Mouse (Mus musculus) heart, embryonic 10.5 days (tissue): ENCODE measurements around the gene Sema6d. TPM values are rescaled to one million over a fixed set of nuclear protein-coding genes. Genes with fewer than 3 reads are reported as not detected.

ENCODE experiments used
- DNase-seq: peaks from one replicate; pipeline ENCODE4 v3.0.0-alpha.2; 2017; ENCODE audit warnings: low spot score
- H3K27ac ChIP-seq: fragments of 300-500 bp; sonication (generic); 2 replicates; pipeline ENCODE4 v1.5.1; 2016; ENCODE audit warnings: mild to moderate bottlenecking
- H3K27me3 ChIP-seq: fragments of 300-500 bp; sonication (generic); 2 replicates; pipeline ENCODE4 v1.6.1; 2016; ENCODE audit warnings: mild to moderate bottlenecking; ENCODE audit not compliant: poor library complexity, insufficient read depth, severe bottlenecking
- H3K36me3 ChIP-seq: fragments of 300-500 bp; sonication (generic); 2 replicates; pipeline ENCODE4 v1.6.1; 2016; ENCODE audit warnings: mild to moderate bottlenecking, moderate library complexity
- H3K4me1 ChIP-seq: fragments of 300-500 bp; sonication (generic); 2 replicates; pipeline ENCODE4 v1.6.1; 2016; ENCODE audit warnings: mild to moderate bottlenecking
- H3K4me3 ChIP-seq: fragments of 300-500 bp; sonication (generic); 2 replicates; pipeline ENCODE4 v1.5.1; 2016; ENCODE audit warnings: mild to moderate bottlenecking, moderate library complexity
- H3K9me3 ChIP-seq: fragments of 300-500 bp; sonication (generic); 2 replicates; pipeline ENCODE4 v1.6.1; 2016; ENCODE audit warnings: mild to moderate bottlenecking, moderate library complexity
- WGBS: fragments of 180-500 bp; shearing (Covaris S2); methylation state at CpG from one replicate; pipeline ENCODE4 v1.1.7; 2016; 5-methylcytosine and 5-hydroxymethylcytosine counted together
- polyA plus RNA-seq: library from polyadenylated mRNA; unstranded; fragments of >200 nt; fragmentation: Nextera tagmentation; extraction: Ambion mirVana; gene quantifications from 2 replicates; pipeline ENCODE4 v1.2.1, GENCODE M21; 2016

The Sema6d gene
- polyA plus RNA-seq, 1 experiment from 2014 or later = 17.0 TPM

GRCm38 (mm10) chr2:124583561-124583960 is 493.8 kb downstream of the Sema6d start:
- Histone ChIP-seq H3K4me3 (no peak overlapping the region), H3K27ac (no peak overlapping the region), H3K9me3 (no peaks in the 10 kb centered on the region), H3K27me3 (no peaks in the 10 kb centered on the region), H3K4me1 (no peaks in the 10 kb centered on the region), H3K36me3 (no peaks in the 10 kb centered on the region)
- no peak for DNase-seq
- WGBS = 62% methylated on average over 7 of the region's 7 CpGs

GRCm38 (mm10) chr2:124592750-124593149 is 503.0 kb downstream of the Sema6d start:
- no peaks in the 10 kb centered on the region for H3K36me3 ChIP-seq
- H3K27me3 ChIP-seq = no peaks in the 10 kb centered on the region
- no peaks in the 10 kb centered on the region for H3K4me1 ChIP-seq
- no peak for DNase-seq
- WGBS = 90% methylated on average over 4 of the region's 4 CpGs
- H3K4me3 ChIP-seq = no peak overlapping the region
- no peak overlapping the region for H3K27ac ChIP-seq
- H3K9me3 ChIP-seq = no peaks in the 10 kb centered on the region

GRCm38 (mm10) chr2:124599014-124599413 is 509.2 kb downstream of the Sema6d start:
- Histone ChIP-seq H3K27ac (no peak overlapping the region), H3K9me3 (no peaks in the 10 kb centered on the region), H3K27me3 (no peaks in the 10 kb centered on the region), H3K4me3 (no peak overlapping the region), H3K36me3 (no peaks in the 10 kb centered on the region), H3K4me1 (peaks cover 10% of the 10 kb centered on the region)
- 75% methylated on average over 3 of the region's 3 CpGs for WGBS
- DNase-seq = no peak

GRCm38 (mm10) chr2:124601702-124602378 is 512.1 kb downstream of the Sema6d start:
- H3K9me3 ChIP-seq = no peaks in the 10 kb centered on the region

GRCm38 (mm10) chr2:124602379-124602913 is 512.7 kb downstream of the Sema6d start:
- H3K4me1 ChIP-seq = peaks cover 18% of the 10 kb centered on the region
- WGBS = 51% methylated on average over 8 of the region's 8 CpGs
- H3K27ac ChIP-seq = peak overlapping the region; percentile 62; the same call in 1 of the 2 replicates
- H3K4me3 ChIP-seq = no peak overlapping the region
- no peak for DNase-seq
- H3K27me3 ChIP-seq = no peaks in the 10 kb centered on the region
- H3K9me3 ChIP-seq = no peaks in the 10 kb centered on the region
- no peaks in the 10 kb centered on the region for H3K36me3 ChIP-seq

More at GRCm38 (mm10) chr2:124601702-124602378, 512.1 kb downstream of the Sema6d start:
- Histone ChIP-seq H3K4me1 (peaks cover 15% of the 10 kb centered on the region), H3K4me3 (no peak overlapping the region), H3K27me3 (no peaks in the 10 kb centered on the region), H3K27ac (peak overlapping the region; percentile 62; the same call in 1 of the 2 replicates), H3K36me3 (no peaks in the 10 kb centered on the region)
- DNase-seq = no peak
- WGBS = 79% methylated on average over 9 of the region's 9 CpGs

- no peak overlapping the region for H3K4me3 ChIP-seq
- H3K4me1 ChIP-seq = peaks cover 39% of the 10 kb centered on the region
- no peaks in the 10 kb centered on the region for H3K36me3 ChIP-seq
- DNase-seq = no peak
- no peaks in the 10 kb centered on the region for H3K9me3 ChIP-seq
- 75% methylated on average over 1 of the region's 1 CpGs for WGBS
- H3K27ac ChIP-seq = no peak overlapping the region
- H3K27me3 ChIP-seq = no peaks in the 10 kb centered on the region
These were observed 515.6 kb downstream of the Sema6d start for GRCm38 (mm10) chr2:124605341-124605740.

- H3K27me3 ChIP-seq = no peaks in the 10 kb centered on the region
- H3K36me3 ChIP-seq = no peaks in the 10 kb centered on the region
- DNase-seq = no peak
- peak overlapping the region; percentile 37; the same call in 1 of the 2 replicates for H3K27ac ChIP-seq
- H3K4me1 ChIP-seq = peaks cover 42% of the 10 kb centered on the region
- no peaks in the 10 kb centered on the region for H3K9me3 ChIP-seq
- WGBS = 43% methylated on average over 5 of the region's 5 CpGs
- H3K4me3 ChIP-seq = no peak overlapping the region
These were observed 518.2 kb downstream of the Sema6d start for GRCm38 (mm10) chr2:124607986-124608385.

GRCm38 (mm10) chr2:124608546-124608945 is 518.8 kb downstream of the Sema6d start:
- WGBS = 73% methylated on average over 4 of the region's 4 CpGs
- peaks cover 45% of the 10 kb centered on the region for H3K4me1 ChIP-seq
- H3K4me3 ChIP-seq = peak overlapping the region; percentile 86; the same call in 1 of the 2 replicates
- no peaks in the 10 kb centered on the region for H3K36me3 ChIP-seq
- DNase-seq = no peak
- H3K27ac ChIP-seq = peak overlapping the region; percentile 37; the same call in 1 of the 2 replicates
- no peaks in the 10 kb centered on the region for H3K27me3 ChIP-seq
- H3K9me3 ChIP-seq = no peaks in the 10 kb centered on the region

- WGBS = 31% methylated on average over 5 of the region's 5 CpGs
- H3K36me3 ChIP-seq = no peaks in the 10 kb centered on the region
- H3K27me3 ChIP-seq = no peaks in the 10 kb centered on the region
- H3K4me1 ChIP-seq = peaks cover 50% of the 10 kb centered on the region
- peak overlapping the region; percentile 94; the same call in 1 of the 2 replicates for H3K27ac ChIP-seq
- H3K9me3 ChIP-seq = no peaks in the 10 kb centered on the region
- peak overlapping the region; percentile 86 for H3K4me3 ChIP-seq
- no peak for DNase-seq
These were observed 519.2 kb downstream of the Sema6d start for GRCm38 (mm10) chr2:124609014-124609413.

GRCm38 (mm10) chr2:124609711-124610585 is 520.2 kb downstream of the Sema6d start:
- H3K9me3 ChIP-seq = no peaks in the 10 kb centered on the region
- no peaks in the 10 kb centered on the region for H3K27me3 ChIP-seq
- H3K4me1 ChIP-seq = peaks cover 55% of the 10 kb centered on the region
- DNase-seq = peak; percentile 91
- H3K27ac ChIP-seq = peak overlapping the region; percentile 94
- H3K4me3 ChIP-seq = peak overlapping the region; percentile 86
- under 1% methylated on average over 78 of the region's 80 CpGs for WGBS
- no peaks in the 10 kb centered on the region for H3K36me3 ChIP-seq

GRCm38 (mm10) chr2:124610586-124611105 is 520.9 kb downstream of the Sema6d start:
- Histone ChIP-seq H3K36me3 (no peaks in the 10 kb centered on the region), H3K27me3 (no peaks in the 10 kb centered on the region), H3K9me3 (no peaks in the 10 kb centered on the region), H3K4me3 (peak overlapping the region; percentile 86), H3K27ac (peak overlapping the region; percentile 94), H3K4me1 (peaks cover 60% of the 10 kb centered on the region)
- peak; percentile 76 for DNase-seq
- WGBS = 0% methylated on average over 39 of the region's 39 CpGs

- WGBS = 14% methylated on average over 13 of the region's 13 CpGs
These were observed 521.5 kb downstream of the Sema6d start for GRCm38 (mm10) chr2:124611226-124611625.

More at GRCm38 (mm10) chr2:124611226-124611625, 521.5 kb downstream of the Sema6d start:
- Histone ChIP-seq H3K9me3 (no peaks in the 10 kb centered on the region), H3K4me3 (peak overlapping the region; percentile 86), H3K36me3 (no peaks in the 10 kb centered on the region), H3K27ac (peak overlapping the region; percentile 94; the same call in 1 of the 2 replicates), H3K27me3 (no peaks in the 10 kb centered on the region), H3K4me1 (peaks cover 66% of the 10 kb centered on the region)
- no peak for DNase-seq
